Mouse (Mus musculus): ENCODE data around the gene Rplp1. TPM values are rescaled to one million over a fixed set of nuclear protein-coding genes. Genes with fewer than 3 reads are reported as not detected.

The Rplp1 gene
- polyA plus RNA-seq, 1 experiment: 2,962 TPM

DNA sequence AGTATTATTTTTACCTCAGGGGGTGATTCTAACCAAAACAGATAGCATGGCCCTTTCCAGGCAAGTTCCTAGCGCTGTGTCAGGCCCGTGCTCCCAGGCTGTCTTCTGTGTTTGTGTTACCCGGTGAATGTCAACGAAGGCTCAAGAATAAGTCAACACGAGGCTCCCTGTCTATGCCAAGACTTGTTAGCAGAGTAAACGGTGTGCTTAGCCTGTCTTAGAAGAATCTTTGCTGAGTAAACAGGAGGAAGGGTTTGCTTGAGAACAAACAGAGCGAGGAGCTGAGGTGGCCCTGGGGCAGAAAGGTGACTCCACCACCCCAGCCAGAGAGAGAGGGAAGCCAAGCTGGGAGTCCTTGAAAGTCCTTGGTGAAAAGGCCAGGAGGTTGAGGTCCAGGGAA is 10.1 kb downstream of the Rplp1 start:
- Histone ChIP-seq H3K4me3 (ENCODE audit: insufficient read depth, low read length) (no peak overlapping the region), H3K27ac (ENCODE audit: insufficient read depth, low read depth, low read length) (no peak overlapping the region), H3K4me1 (ENCODE audit: control insufficient read depth, insufficient read depth, low read length) (peaks cover 10% of the 10 kb centered on the region)
- no peak for TF ChIP-seq CTCF (IDR thresholded peaks at IDR 0.05; ENCODE audit: low read depth, low read length)
- TF ChIP-seq POLR2A (IDR thresholded peaks at IDR 0.05; ENCODE audit: borderline replicate concordance, low read depth, low read length): no peak

- H3K27ac ChIP-seq (ENCODE audit: insufficient read depth, low read depth, low read length): no peak overlapping the region
- H3K4me3 ChIP-seq (ENCODE audit: insufficient read depth, low read length): no peak overlapping the region
- H3K4me1 ChIP-seq (ENCODE audit: control insufficient read depth, insufficient read depth, low read length): peaks cover 10% of the 10 kb centered on the region
- no peak for TF ChIP-seq CTCF (IDR thresholded peaks at IDR 0.05; ENCODE audit: low read depth, low read length)
- no peak for TF ChIP-seq POLR2A (IDR thresholded peaks at IDR 0.05; ENCODE audit: borderline replicate concordance, low read depth, low read length)
Observed at GRCm38 (mm10) chr9:61902445-61902844, 11.9 kb downstream of the Rplp1 start.

GRCm38 (mm10) chr9:61901574-61901973 is 12.8 kb downstream of the Rplp1 start:
- TF ChIP-seq CTCF (IDR thresholded peaks at IDR 0.05; ENCODE audit: low read depth, low read length) (no peak), POLR2A (IDR thresholded peaks at IDR 0.05; ENCODE audit: borderline replicate concordance, low read depth, low read length) (no peak)
- H3K4me3 ChIP-seq (ENCODE audit: insufficient read depth, low read length): no peak overlapping the region
- no peak overlapping the region for H3K27ac ChIP-seq (ENCODE audit: insufficient read depth, low read depth, low read length)
- peaks cover 5% of the 10 kb centered on the region for H3K4me1 ChIP-seq (ENCODE audit: control insufficient read depth, insufficient read depth, low read length)

DNA sequence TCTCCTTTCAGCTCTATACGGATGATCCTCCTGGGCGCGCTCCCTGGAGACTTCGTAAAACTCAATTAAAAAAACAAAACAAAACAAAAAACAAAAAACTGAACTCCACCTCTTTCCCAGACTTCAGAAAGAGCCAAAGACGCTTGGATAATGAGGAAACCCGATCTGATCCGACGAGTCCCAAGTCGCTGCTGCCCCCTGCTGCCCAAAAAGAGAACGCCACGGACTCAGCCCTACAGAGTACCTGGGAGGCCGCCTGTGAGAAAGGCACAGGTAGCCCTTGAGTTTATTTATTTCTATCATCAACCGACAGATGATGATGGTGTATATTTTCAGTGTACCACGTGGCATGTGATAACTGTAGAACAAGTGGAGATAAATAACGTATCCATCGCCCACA is 14.5 kb downstream of the Rplp1 start:
- H3K4me3 ChIP-seq (ENCODE audit: insufficient read depth, low read length): no peak overlapping the region
- TF ChIP-seq POLR2A (IDR thresholded peaks at IDR 0.05; ENCODE audit: borderline replicate concordance, low read depth, low read length) (no peak), CTCF (IDR thresholded peaks at IDR 0.05; ENCODE audit: low read depth, low read length) (peak; percentile 85)
- H3K27ac ChIP-seq (ENCODE audit: insufficient read depth, low read depth, low read length): no peak overlapping the region
- peaks cover 5% of the 10 kb centered on the region; the same call in 1 of the 2 replicates for H3K4me1 ChIP-seq (ENCODE audit: control insufficient read depth, insufficient read depth, low read length)

DNA sequence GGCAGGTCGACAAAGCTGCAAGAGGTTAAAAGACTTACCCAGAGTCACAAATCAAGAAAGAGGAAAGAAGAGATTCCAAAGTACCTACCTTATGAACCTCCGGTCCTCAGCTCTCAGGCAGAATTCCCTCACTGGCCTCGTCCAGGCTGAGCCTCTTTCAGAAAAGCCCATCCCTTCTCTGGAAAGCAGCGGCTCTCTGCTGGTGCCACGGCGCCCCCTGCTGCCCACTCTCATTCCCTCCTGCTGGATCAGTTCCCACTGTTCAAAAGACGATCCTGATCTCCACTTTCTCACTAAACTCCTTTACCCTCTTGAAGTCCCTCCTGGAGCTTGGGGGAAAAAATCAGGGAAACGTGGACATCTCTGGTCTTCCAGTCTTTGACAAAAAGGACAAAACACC is 15.9 kb downstream of the Rplp1 start:
- no peak overlapping the region for H3K27ac ChIP-seq (ENCODE audit: insufficient read depth, low read depth, low read length)
- H3K4me1 ChIP-seq (ENCODE audit: control insufficient read depth, insufficient read depth, low read length): peaks cover 5% of the 10 kb centered on the region; the same call in 1 of the 2 replicates
- no peak overlapping the region for H3K4me3 ChIP-seq (ENCODE audit: insufficient read depth, low read length)
- TF ChIP-seq POLR2A (IDR thresholded peaks at IDR 0.05; ENCODE audit: borderline replicate concordance, low read depth, low read length) (no peak), CTCF (IDR thresholded peaks at IDR 0.05; ENCODE audit: low read depth, low read length) (peak; percentile 79)

DNA sequence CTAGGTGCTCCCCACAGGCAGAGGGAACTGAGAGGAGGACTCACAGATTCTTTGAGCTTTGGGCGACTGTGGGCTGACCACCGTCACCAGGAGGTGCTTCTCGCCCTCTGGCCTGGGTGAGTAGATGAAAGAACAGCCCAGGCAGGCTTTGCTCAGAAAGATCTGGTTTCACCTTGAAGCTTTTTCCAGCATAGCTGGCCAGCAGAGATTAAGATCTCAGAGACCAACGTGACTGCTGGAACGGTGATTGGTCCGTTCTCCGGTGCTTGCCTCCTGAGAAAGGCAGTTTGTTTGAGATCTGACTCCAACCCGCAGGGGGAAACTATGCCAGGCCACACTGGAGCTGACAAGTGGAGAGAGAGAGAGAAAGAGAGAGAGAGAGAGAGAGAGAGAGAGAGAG is 19.3 kb downstream of the Rplp1 start:
- no peak for TF ChIP-seq CTCF (IDR thresholded peaks at IDR 0.05; ENCODE audit: low read depth, low read length)
- no peak for TF ChIP-seq POLR2A (IDR thresholded peaks at IDR 0.05; ENCODE audit: borderline replicate concordance, low read depth, low read length)
- H3K4me1 ChIP-seq (ENCODE audit: control insufficient read depth, insufficient read depth, low read length): no peaks in the 10 kb centered on the region
- H3K4me3 ChIP-seq (ENCODE audit: insufficient read depth, low read length): no peak overlapping the region
- no peak overlapping the region for H3K27ac ChIP-seq (ENCODE audit: insufficient read depth, low read depth, low read length)

DNA sequence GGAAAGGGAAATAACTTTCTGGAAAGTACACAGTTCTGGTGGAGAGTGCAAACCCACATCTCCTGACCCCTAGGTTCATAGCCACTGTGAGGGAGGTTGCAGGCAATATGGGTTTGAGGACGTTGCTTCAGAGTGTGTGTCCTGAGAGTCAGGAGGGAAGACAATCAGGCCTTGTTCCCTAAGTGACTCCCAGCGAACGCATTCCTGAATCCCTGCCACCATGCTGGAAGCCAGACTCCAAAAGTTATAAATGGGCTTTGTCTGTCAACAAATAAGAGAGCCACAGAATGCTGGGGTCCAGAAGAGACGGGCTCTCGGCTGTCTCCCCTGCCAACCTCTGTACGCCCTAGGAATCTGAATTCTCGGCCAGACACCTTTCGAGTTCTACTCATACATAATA is 24.5 kb downstream of the Rplp1 start:
- peaks cover 9% of the 10 kb centered on the region for H3K4me1 ChIP-seq (ENCODE audit: control insufficient read depth, insufficient read depth, low read length)
- H3K27ac ChIP-seq (ENCODE audit: insufficient read depth, low read depth, low read length): no peak overlapping the region
- no peak for TF ChIP-seq CTCF (IDR thresholded peaks at IDR 0.05; ENCODE audit: low read depth, low read length)
- TF ChIP-seq POLR2A (IDR thresholded peaks at IDR 0.05; ENCODE audit: borderline replicate concordance, low read depth, low read length): no peak
- no peak overlapping the region for H3K4me3 ChIP-seq (ENCODE audit: insufficient read depth, low read length)

GRCm38 (mm10) chr9:61887661-61888379 is 26.5 kb downstream of the Rplp1 start:
- TF ChIP-seq POLR2A (IDR thresholded peaks at IDR 0.05; ENCODE audit: borderline replicate concordance, low read depth, low read length): no peak
- TF ChIP-seq CTCF (IDR thresholded peaks at IDR 0.05; ENCODE audit: low read depth, low read length): no peak
- Histone ChIP-seq H3K27ac (ENCODE audit: insufficient read depth, low read depth, low read length) (no peak overlapping the region), H3K4me3 (ENCODE audit: insufficient read depth, low read length) (no peak overlapping the region), H3K4me1 (ENCODE audit: control insufficient read depth, insufficient read depth, low read length) (peaks cover 9% of the 10 kb centered on the region)

GRCm38 (mm10) chr9:61885964-61886363 is 28.4 kb downstream of the Rplp1 start:
- peaks cover 14% of the 10 kb centered on the region for H3K4me1 ChIP-seq (ENCODE audit: control insufficient read depth, insufficient read depth, low read length)
- peak overlapping the region; percentile 66 for H3K27ac ChIP-seq (ENCODE audit: insufficient read depth, low read depth, low read length)
- TF ChIP-seq POLR2A (IDR thresholded peaks at IDR 0.05; ENCODE audit: borderline replicate concordance, low read depth, low read length): no peak
- no peak for TF ChIP-seq CTCF (IDR thresholded peaks at IDR 0.05; ENCODE audit: low read depth, low read length)
- H3K4me3 ChIP-seq (ENCODE audit: insufficient read depth, low read length): no peak overlapping the region

- peaks cover 14% of the 10 kb centered on the region for H3K4me1 ChIP-seq (ENCODE audit: control insufficient read depth, insufficient read depth, low read length)
- H3K27ac ChIP-seq (ENCODE audit: insufficient read depth, low read depth, low read length): no peak overlapping the region
- H3K4me3 ChIP-seq (ENCODE audit: insufficient read depth, low read length): no peak overlapping the region
- no peak for TF ChIP-seq CTCF (IDR thresholded peaks at IDR 0.05; ENCODE audit: low read depth, low read length)
- no peak for TF ChIP-seq POLR2A (IDR thresholded peaks at IDR 0.05; ENCODE audit: borderline replicate concordance, low read depth, low read length)
Observed at GRCm38 (mm10) chr9:61884936-61885335, 29.4 kb downstream of the Rplp1 start.
